Mouse (Mus musculus) lung, embryonic 16.5 days (tissue): Measurements from ENCODE around the gene Dnah11. TPM values are rescaled to one million over a fixed set of nuclear protein-coding genes. Genes with fewer than 3 reads are reported as not detected.

Experiments used
- ATAC-seq: fragments of 200-750 bp; cut with Nextera tagmentation; 2 replicates; pipeline ENCODE4 v1.8.0; 2017; ENCODE audit warnings: low read depth, mild to moderate bottlenecking, moderate library complexity
- H3K27ac ChIP-seq: fragments of 300-500 bp; sonication (generic); 2 replicates; pipeline ENCODE4 v1.5.1; 2014; ENCODE audit warnings: mild to moderate bottlenecking, control low read depth, low read length
- H3K27me3 ChIP-seq: fragments of 300-500 bp; sonication (generic); 2 replicates; pipeline ENCODE4 v1.6.1; 2014; ENCODE audit warnings: low read depth, low read length, mixed read lengths; ENCODE audit not compliant: control insufficient read depth, insufficient read depth
- H3K36me3 ChIP-seq: fragments of 300-500 bp; sonication (generic); 2 replicates; pipeline ENCODE4 v1.6.1; 2014; ENCODE audit warnings: low read length; ENCODE audit not compliant: control insufficient read depth, insufficient read depth
- H3K4me1 ChIP-seq: fragments of 300-500 bp; sonication (generic); replicated peaks from 2 replicates; pipeline ENCODE4 v1.6.1; 2014; ENCODE audit warnings: low read length, mixed read lengths; ENCODE audit not compliant: control insufficient read depth, insufficient read depth
- H3K4me2 ChIP-seq: fragments of 300-500 bp; sonication (generic); 2 replicates; pipeline ENCODE4 v1.6.1; 2014; ENCODE audit warnings: low read depth, low read length, control low read depth
- H3K4me3 ChIP-seq: fragments of 300-500 bp; sonication (generic); 2 replicates; pipeline ENCODE4 v1.5.1; 2014; ENCODE audit warnings: mild to moderate bottlenecking, low read length, control low read depth
- H3K9ac ChIP-seq: fragments of 300-500 bp; sonication (generic); 2 replicates; pipeline ENCODE4 v1.6.1; 2014; ENCODE audit warnings: low read length, control low read depth
- H3K9me3 ChIP-seq: fragments of 300-500 bp; sonication (generic); 2 replicates; pipeline ENCODE4 v1.6.1; 2016; ENCODE audit warnings: low read length; ENCODE audit not compliant: control insufficient read depth
- WGBS: fragments of 180-500 bp; shearing (Covaris S2); extraction: QIAGEN DNeasy Blood & Tissue Kit; methylation state at CpG from one replicate; pipeline ENCODE4 v1.1.7; 2014; 5-methylcytosine and 5-hydroxymethylcytosine counted together
- polyA plus RNA-seq: library from polyadenylated mRNA; unstranded; fragments of >200 nt; fragmentation: Nextera tagmentation; extraction: Ambion mirVana; gene quantifications from 2 replicates; pipeline ENCODE4 v1.2.1, GENCODE M21; 2015

The Dnah11 gene
- polyA plus RNA-seq, 1 experiment from 2014 or later, result 1.1 TPM

DNA sequence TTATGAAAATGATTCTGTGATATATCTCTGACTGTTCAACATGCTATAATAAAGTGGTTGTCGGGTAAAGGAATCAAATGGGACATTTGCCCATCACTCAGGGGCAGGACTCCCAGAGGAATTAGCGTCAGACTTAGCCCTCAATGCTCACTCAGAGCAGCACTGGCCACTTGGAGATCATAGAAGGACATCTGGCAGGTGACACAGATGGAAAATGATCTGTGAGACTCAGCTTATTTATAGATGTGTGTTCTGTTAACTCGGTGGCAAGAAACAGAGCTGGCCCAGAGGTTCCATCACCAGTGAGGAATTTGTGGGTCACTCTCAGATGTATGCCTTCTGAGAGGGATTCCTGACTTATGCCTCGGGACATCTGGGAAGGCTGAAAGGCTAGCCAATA lies 173.1 kb downstream of the Dnah11 start:
- Histone ChIP-seq H3K9ac (no peak overlapping the region), H3K9me3 (no peaks in the 10 kb centered on the region), H3K4me3 (no peak overlapping the region), H3K27me3 (no peaks in the 10 kb centered on the region), H3K27ac (no peak overlapping the region), H3K36me3 (no peaks in the 10 kb centered on the region), H3K4me1 (no peaks in the 10 kb centered on the region), H3K4me2 (no peak overlapping the region)
- 57% methylated on average over 4 of the region's 4 CpGs for WGBS
- no peak for ATAC-seq

DNA sequence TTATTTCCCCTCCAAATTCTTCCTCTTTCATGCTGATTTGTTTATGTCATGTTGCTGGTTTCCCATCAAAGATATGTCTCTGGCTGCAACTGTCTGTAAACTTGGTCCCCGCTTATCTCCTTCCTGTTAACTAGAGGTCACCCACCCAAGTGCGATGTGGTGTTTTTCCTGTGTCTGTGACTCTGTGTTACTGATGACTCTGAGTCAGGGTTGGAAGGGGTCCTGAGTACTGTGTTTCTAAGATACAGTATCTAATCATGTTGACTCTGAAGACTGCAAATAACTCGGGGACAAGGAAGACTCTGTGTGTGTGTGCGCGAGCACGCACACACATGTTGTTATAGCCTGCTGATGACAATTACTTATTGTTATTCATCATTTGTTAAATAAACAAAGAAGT lies 179.9 kb downstream of the Dnah11 start:
- 40% methylated on average over 6 of the region's 6 CpGs for WGBS
- H3K36me3 ChIP-seq, result no peaks in the 10 kb centered on the region
- H3K9me3 ChIP-seq, result no peaks in the 10 kb centered on the region
- 0 out of 2 replicates have a peak, but pooled peaks cover 4% of the 10 kb centered on the region for H3K4me1 ChIP-seq
- no peak overlapping the region for H3K9ac ChIP-seq
- H3K27me3 ChIP-seq, result no peaks in the 10 kb centered on the region
- peak; percentile 68; the same call in 1 of the 2 replicates for ATAC-seq
- H3K27ac ChIP-seq, result no peak overlapping the region
- no peak overlapping the region for H3K4me2 ChIP-seq
- no peak overlapping the region for H3K4me3 ChIP-seq

DNA sequence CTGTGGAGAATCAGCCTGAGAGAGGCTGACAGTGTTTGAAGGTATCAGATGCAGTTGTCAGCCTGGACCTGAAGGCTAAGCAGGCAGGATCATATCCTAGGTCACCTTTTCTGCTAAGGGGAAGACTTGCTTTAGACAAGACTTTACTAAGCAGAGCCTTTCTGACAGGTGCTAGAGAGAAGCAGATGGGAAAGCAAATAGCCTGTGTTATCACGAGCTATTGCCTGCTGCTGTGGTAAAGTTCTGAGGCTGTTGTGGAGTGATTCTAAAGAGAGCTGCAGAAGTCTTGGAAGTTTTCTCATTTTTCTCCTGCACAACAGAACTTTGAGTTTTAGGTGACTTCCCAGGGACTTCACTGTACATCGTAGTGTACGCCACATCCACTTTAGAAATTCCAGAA lies 185.0 kb downstream of the Dnah11 start:
- ATAC-seq, result no peak
- Histone ChIP-seq H3K9me3 (no peaks in the 10 kb centered on the region), H3K4me3 (no peak overlapping the region), H3K27ac (no peak overlapping the region), H3K4me1 (0 out of 2 replicates have a peak, but pooled peaks cover under 1% of the 10 kb centered on the region), H3K9ac (no peak overlapping the region), H3K27me3 (no peaks in the 10 kb centered on the region), H3K36me3 (no peaks in the 10 kb centered on the region), H3K4me2 (no peak overlapping the region)
- 75% methylated on average over 3 of the region's 3 CpGs for WGBS

DNA sequence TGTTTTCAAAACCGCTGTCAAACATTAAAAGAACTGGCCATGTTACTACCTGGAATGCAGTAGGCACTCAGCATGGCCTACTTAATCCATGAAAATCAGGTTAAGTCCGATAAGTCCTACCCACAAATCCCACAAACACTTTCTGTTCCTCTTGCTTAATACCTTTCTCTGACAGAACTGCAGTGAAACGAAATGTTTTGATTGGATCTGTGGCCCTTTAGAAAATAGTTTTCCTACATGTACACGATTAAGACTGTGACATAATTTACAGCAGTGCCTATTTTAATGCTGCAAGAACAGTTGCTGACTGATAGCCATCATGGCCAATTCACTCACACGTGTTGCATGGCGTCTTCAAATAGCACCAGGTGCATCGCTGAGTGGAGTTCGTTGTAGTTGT lies 186.9 kb downstream of the Dnah11 start:
- no peak for ATAC-seq
- H3K4me3 ChIP-seq, result no peak overlapping the region
- no peak overlapping the region for H3K27ac ChIP-seq
- H3K4me1 ChIP-seq, result no peaks in the 10 kb centered on the region
- no peaks in the 10 kb centered on the region for H3K36me3 ChIP-seq
- no peak overlapping the region for H3K9ac ChIP-seq
- H3K4me2 ChIP-seq, result no peak overlapping the region
- no peaks in the 10 kb centered on the region for H3K9me3 ChIP-seq
- WGBS, result 86% methylated on average over 8 of the region's 8 CpGs
- no peaks in the 10 kb centered on the region for H3K27me3 ChIP-seq

DNA sequence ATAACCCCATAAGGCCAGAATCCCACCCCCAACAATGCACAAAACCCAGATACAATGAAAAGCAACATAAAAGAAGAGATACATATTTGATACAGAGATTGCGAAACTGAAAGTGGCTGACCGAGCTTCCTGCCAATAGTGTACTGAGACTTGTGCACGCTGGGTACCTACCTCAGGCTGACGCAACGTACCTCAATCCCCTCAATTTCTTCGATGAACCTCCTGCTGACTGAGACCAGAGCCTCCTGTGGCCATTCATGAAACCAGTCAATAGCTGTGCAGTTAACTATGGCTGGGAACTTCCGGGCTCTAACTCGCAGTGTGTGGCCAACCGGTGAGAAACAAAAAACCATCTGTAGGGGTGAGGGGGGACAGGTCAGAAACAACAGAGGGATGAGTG lies 203.9 kb downstream of the Dnah11 start:
- Histone ChIP-seq H3K9me3 (no peaks in the 10 kb centered on the region), H3K27me3 (peaks cover 2% of the 10 kb centered on the region; the same call in 1 of the 2 replicates), H3K36me3 (no peaks in the 10 kb centered on the region), H3K4me2 (no peak overlapping the region), H3K9ac (no peak overlapping the region), H3K4me3 (no peak overlapping the region), H3K27ac (no peak overlapping the region), H3K4me1 (no peaks in the 10 kb centered on the region)
- WGBS, result 72% methylated on average over 9 of the region's 9 CpGs
- ATAC-seq, result no peak

DNA sequence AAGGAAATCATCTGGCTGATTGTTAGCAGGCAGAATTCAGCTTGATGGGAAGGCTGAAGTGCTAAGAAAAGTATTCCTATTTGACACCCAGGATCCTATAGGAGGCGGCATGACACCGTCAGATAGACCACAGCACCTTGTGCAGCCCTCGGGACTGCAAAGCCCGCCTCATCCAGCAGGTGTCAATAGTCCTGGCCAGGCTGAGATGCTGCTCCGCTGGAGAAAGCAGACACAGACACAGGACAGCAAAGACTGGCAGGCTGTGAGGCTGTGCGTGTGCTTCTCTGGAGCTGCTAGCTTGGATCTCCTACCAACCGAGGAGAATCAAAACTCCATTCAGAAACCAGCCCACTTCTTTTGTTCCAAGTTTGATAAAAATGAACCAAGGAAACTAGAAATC lies 205.3 kb downstream of the Dnah11 start:
- ATAC-seq, result peak; percentile 95
- Histone ChIP-seq H3K9me3 (no peaks in the 10 kb centered on the region), H3K4me1 (peaks cover 4% of the 10 kb centered on the region; the same call in 1 of the 2 replicates), H3K27ac (no peak overlapping the region), H3K36me3 (no peaks in the 10 kb centered on the region), H3K27me3 (peaks cover 2% of the 10 kb centered on the region; the same call in 1 of the 2 replicates), H3K9ac (no peak overlapping the region), H3K4me2 (no peak overlapping the region), H3K4me3 (no peak overlapping the region)
- WGBS, result under 1% methylated on average over 7 of the region's 7 CpGs

DNA sequence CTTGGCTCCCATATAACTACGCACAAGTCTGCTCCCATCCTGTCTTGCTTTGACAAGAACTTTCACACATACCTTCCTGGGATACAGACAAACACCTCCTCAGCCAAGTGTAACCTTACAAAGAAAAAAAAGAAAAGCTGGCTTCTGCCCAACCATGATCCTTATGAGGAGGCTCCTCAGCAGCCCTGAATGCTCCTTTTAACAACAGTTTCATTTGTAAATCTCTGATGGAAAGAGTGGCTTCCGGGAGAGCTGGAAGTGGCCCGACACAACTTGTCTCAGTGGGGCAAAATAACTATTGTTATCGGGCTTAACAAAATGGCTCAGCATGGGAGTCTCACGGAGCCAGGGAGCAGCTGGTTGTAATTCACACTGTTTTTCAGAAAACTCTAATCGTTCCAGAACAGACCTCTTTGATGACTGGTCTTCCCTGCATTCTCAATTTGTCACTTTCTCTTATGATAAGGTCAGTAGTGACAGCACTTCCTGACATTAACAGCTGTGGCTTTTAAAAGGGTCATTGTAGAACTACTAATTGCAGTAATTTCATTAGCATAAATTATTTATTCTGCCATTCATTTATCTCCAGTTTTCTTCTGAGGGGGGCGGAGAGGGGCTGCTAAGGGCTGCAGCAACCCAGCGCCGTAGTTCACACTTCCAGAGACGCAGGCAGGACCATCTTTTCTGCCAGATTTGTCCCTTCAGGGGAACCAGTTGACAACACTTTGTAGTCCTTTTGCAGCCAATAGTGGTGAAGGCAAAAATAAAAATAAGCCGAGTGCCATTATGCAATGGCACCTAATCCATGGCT lies 209.6 kb downstream of the Dnah11 start:
- no peak overlapping the region for H3K9ac ChIP-seq
- 0 out of 2 replicates have a peak, but pooled peaks have one; percentile 13 for ATAC-seq
- H3K36me3 ChIP-seq, result no peaks in the 10 kb centered on the region
- no peak overlapping the region for H3K27ac ChIP-seq
- no peaks in the 10 kb centered on the region for H3K9me3 ChIP-seq
- WGBS, result 12% methylated on average over 11 of the region's 11 CpGs
- H3K27me3 ChIP-seq, result peaks cover 2% of the 10 kb centered on the region; the same call in 1 of the 2 replicates
- H3K4me2 ChIP-seq, result peak overlapping the region; percentile 47
- H3K4me1 ChIP-seq, result peaks cover 4% of the 10 kb centered on the region; the same call in 1 of the 2 replicates
- 0 out of 2 replicates have a peak overlapping the region, but pooled peaks have one; percentile 11 for H3K4me3 ChIP-seq

DNA sequence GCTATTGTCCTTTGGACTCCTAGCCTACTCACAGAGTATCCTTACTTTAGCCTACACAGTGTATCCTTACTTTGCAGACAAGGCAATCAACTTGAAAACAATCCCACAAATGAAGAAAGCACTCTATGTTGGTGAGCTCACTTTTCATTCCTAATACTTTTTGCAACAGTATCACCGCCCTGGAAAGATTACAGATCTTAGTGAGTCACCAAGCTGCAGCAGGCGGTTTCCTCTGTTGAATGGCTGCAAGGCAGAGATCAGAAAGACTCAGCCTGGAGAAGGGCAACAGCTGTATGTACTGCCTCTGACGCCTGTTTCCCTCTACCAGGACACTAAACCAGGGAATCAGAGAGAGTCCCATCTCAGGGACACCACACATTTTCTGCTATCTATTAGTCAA lies 218.5 kb downstream of the Dnah11 start:
- H3K27me3 ChIP-seq, result no peaks in the 10 kb centered on the region
- no peaks in the 10 kb centered on the region for H3K9me3 ChIP-seq
- no peak overlapping the region for H3K4me3 ChIP-seq
- H3K36me3 ChIP-seq, result no peaks in the 10 kb centered on the region
- WGBS, result 60% methylated on average over 3 of the region's 3 CpGs
- H3K4me2 ChIP-seq, result no peak overlapping the region
- H3K27ac ChIP-seq, result no peak overlapping the region
- no peaks in the 10 kb centered on the region for H3K4me1 ChIP-seq
- no peak for ATAC-seq
- H3K9ac ChIP-seq, result no peak overlapping the region

DNA sequence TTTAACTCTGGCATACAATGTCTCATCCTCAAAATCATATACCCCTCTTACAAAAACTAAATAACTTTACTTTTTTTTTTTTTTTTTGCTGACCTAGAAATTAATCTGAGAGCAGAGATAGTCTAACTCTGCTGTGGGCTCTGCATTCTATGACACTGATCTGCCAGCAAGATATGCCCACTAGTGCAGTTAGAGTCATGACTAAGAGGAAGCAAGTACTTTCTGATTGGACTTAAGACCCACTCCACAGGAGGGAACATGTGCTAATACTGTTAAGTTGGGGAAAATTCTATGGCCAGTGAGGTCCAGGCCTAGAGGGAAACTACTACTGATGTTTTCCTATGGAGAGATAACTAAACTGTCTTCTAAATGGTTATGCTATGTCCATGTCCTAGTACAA lies 225.1 kb downstream of the Dnah11 start:
- Histone ChIP-seq H3K4me3 (no peak overlapping the region), H3K27me3 (no peaks in the 10 kb centered on the region), H3K9me3 (no peaks in the 10 kb centered on the region), H3K4me1 (no peaks in the 10 kb centered on the region), H3K36me3 (no peaks in the 10 kb centered on the region), H3K4me2 (no peak overlapping the region), H3K27ac (no peak overlapping the region), H3K9ac (no peak overlapping the region)
- ATAC-seq, result no peak
